Mouse (Mus musculus): ENCODE measurements around the gene Zscan4d.
"Not testable (repeated sequence)": the region's sequence is repeated elsewhere in the genome, so short reads cannot be mapped to it uniquely, and the experiment has no call there.

The Zscan4d gene

GRCm38 (mm10) chr7:11166059-11166458 lies at the start of gene Zscan4d:
Zscan4d (minus strand) TSS chr7:11166159.
- not testable (repeated sequence) for DNase-seq (ENCODE audit: low spot score)

GRCm38 (mm10) chr7:11158036-11158435 lies 7.9 kb downstream of the Zscan4d start:
- not testable (repeated sequence) for DNase-seq (ENCODE audit: low spot score)

Data from lung, postnatal 25 days (tissue).